ENCODE assay signal across 8 mouse cellular contexts in genomic region chr7:130965909-130966365, GRCm38 (mm10). TPM values are rescaled to one million over a fixed set of nuclear protein-coding genes. Genes with fewer than 3 reads are reported as not detected.
DNase-seq lines count a peak whose midpoint lies in the region; ATAC-seq and TF ChIP-seq lines count a peak whose summit lies in the region.

No protein-coding gene starts in this region.

- no peak overlapping the region for H3K9ac ChIP-seq in hindbrain, embryonic 12.5 days
- H3K9ac ChIP-seq in forebrain, postnatal 0 days = no peak overlapping the region
- H3K9ac ChIP-seq in hindbrain, embryonic 15.5 days = no peak overlapping the region
- no peak overlapping the region for H3K9ac ChIP-seq in midbrain, embryonic 16.5 days (ENCODE audit: low read depth, low read length)

- no peak for ATAC-seq in hindbrain, embryonic 12.5 days (ENCODE audit: low FRiP score)
- ATAC-seq in forebrain, postnatal 0 days = peak; percentile 90
- ATAC-seq in hindbrain, embryonic 15.5 days (ENCODE audit: low FRiP score, low read depth) = peak; percentile 78; the same call in 1 of the 2 replicates
- ATAC-seq in midbrain, embryonic 16.5 days = peak; percentile 62; the same call in 1 of the 2 replicates

- peak; percentile 36 for DNase-seq in hindbrain, embryonic 10.5 days (ENCODE audit: low spot score)
- DNase-seq in adipocyte (ENCODE audit: low spot score) = peak; percentile 69
- peak; percentile 82 for DNase-seq in forebrain, postnatal 0 days
- DNase-seq in spleen, postnatal 10 days (ENCODE audit: low spot score in 2 of 2) = no peak
- DNase-seq in adrenal gland, postnatal 36 days = no peak

- H3K4me3 ChIP-seq in hindbrain, embryonic 10.5 days = no peak overlapping the region
- H3K4me3 ChIP-seq in hindbrain, embryonic 12.5 days = no peak overlapping the region
- H3K4me3 ChIP-seq in forebrain, postnatal 0 days (ENCODE audit: low read depth, low read length) = no peak overlapping the region
- no peak overlapping the region for H3K4me3 ChIP-seq in hindbrain, embryonic 15.5 days
- no peak overlapping the region for H3K4me3 ChIP-seq in midbrain, embryonic 16.5 days (ENCODE audit: low read depth, low read length)

- TF ChIP-seq CTCF in forebrain, postnatal 0 days (IDR thresholded peaks at IDR 0.05; ENCODE audit: low read depth) = no peak

- H3K27me3 ChIP-seq in hindbrain, embryonic 10.5 days (ENCODE audit: insufficient read depth, poor library complexity, severe bottlenecking) = no peaks in the 10 kb centered on the region
- H3K27me3 ChIP-seq in hindbrain, embryonic 12.5 days = no peaks in the 10 kb centered on the region
- H3K27me3 ChIP-seq in forebrain, postnatal 0 days (ENCODE audit: insufficient read depth, low read length) = no peaks in the 10 kb centered on the region
- no peaks in the 10 kb centered on the region for H3K27me3 ChIP-seq in hindbrain, embryonic 15.5 days
- no peaks in the 10 kb centered on the region for H3K27me3 ChIP-seq in midbrain, embryonic 16.5 days (ENCODE audit: control insufficient read depth, insufficient read depth, low read depth, low read length)

- peak overlapping the region; percentile 42 for H3K27ac ChIP-seq in hindbrain, embryonic 10.5 days
- no peak overlapping the region for H3K27ac ChIP-seq in hindbrain, embryonic 12.5 days
- H3K27ac ChIP-seq in forebrain, postnatal 0 days (ENCODE audit: low read depth, low read length) = peak overlapping the region; percentile 36
- H3K27ac ChIP-seq in hindbrain, embryonic 15.5 days (replicated peaks) = peak overlapping the region; percentile 68
- H3K27ac ChIP-seq in midbrain, embryonic 16.5 days (ENCODE audit: low read length) = peak overlapping the region; percentile 43; the same call in 1 of the 2 replicates

- 64% methylated on average over 4 of the region's 4 CpGs for WGBS in hindbrain, embryonic 10.5 days
- 53% methylated on average over 4 of the region's 4 CpGs for WGBS in hindbrain, embryonic 12.5 days
- WGBS in forebrain, postnatal 0 days = 36% methylated on average over 4 of the region's 4 CpGs
- 39% methylated on average over 4 of the region's 4 CpGs for WGBS in hindbrain, embryonic 15.5 days
- WGBS in midbrain, embryonic 16.5 days = 38% methylated on average over 4 of the region's 4 CpGs

- peaks cover 26% of the 10 kb centered on the region for H3K4me1 ChIP-seq in hindbrain, embryonic 10.5 days (replicated peaks)
- H3K4me1 ChIP-seq in hindbrain, embryonic 12.5 days = peaks cover 13% of the 10 kb centered on the region
- H3K4me1 ChIP-seq in forebrain, postnatal 0 days (ENCODE audit: insufficient read depth) = no peaks in the 10 kb centered on the region
- H3K4me1 ChIP-seq in hindbrain, embryonic 15.5 days (replicated peaks) = peaks cover 23% of the 10 kb centered on the region
- no peaks in the 10 kb centered on the region; the same call in 1 of the 2 replicates for H3K4me1 ChIP-seq in midbrain, embryonic 16.5 days (ENCODE audit: control insufficient read depth, insufficient read depth, low read length)

- no peaks in the 10 kb centered on the region for H3K36me3 ChIP-seq in hindbrain, embryonic 10.5 days
- no peaks in the 10 kb centered on the region for H3K36me3 ChIP-seq in hindbrain, embryonic 12.5 days
- H3K36me3 ChIP-seq in forebrain, postnatal 0 days (ENCODE audit: insufficient read depth) = no peaks in the 10 kb centered on the region
- no peaks in the 10 kb centered on the region for H3K36me3 ChIP-seq in hindbrain, embryonic 15.5 days
- no peaks in the 10 kb centered on the region for H3K36me3 ChIP-seq in midbrain, embryonic 16.5 days (ENCODE audit: control insufficient read depth, insufficient read depth, low read length)

- H3K9me3 ChIP-seq in hindbrain, embryonic 10.5 days = no peaks in the 10 kb centered on the region
- H3K9me3 ChIP-seq in hindbrain, embryonic 12.5 days (replicated peaks) = no peaks in the 10 kb centered on the region
- no peaks in the 10 kb centered on the region for H3K9me3 ChIP-seq in forebrain, postnatal 0 days (ENCODE audit: low read length)
- H3K9me3 ChIP-seq in hindbrain, embryonic 15.5 days = no peaks in the 10 kb centered on the region
- no peaks in the 10 kb centered on the region for H3K9me3 ChIP-seq in midbrain, embryonic 16.5 days (replicated peaks; ENCODE audit: control insufficient read depth, low read length, poor library complexity, severe bottlenecking)

- H3K4me2 ChIP-seq in hindbrain, embryonic 12.5 days (replicated peaks) = no peak overlapping the region
- H3K4me2 ChIP-seq in forebrain, postnatal 0 days (ENCODE audit: low read depth) = no peak overlapping the region
- H3K4me2 ChIP-seq in hindbrain, embryonic 15.5 days = no peak overlapping the region
- no peak overlapping the region for H3K4me2 ChIP-seq in midbrain, embryonic 16.5 days (ENCODE audit: low read length)

RNA-seq across cellular contexts. Expression of gene Htra1, which starts 30.0 kb away (rescaled TPM):
- 2.5 and 7.0 TPM in 2 replicates for polyA plus RNA-seq in hindbrain, embryonic 10.5 days (2016; fragmentation: Nextera tagmentation; extraction: Ambion mirVana)
- 19.0 and 23.8 TPM in 2 replicates for polyA plus RNA-seq in hindbrain, embryonic 12.5 days (2016; fragmentation: Nextera tagmentation; extraction: Ambion mirVana)
- total RNA-seq in forebrain, postnatal 0 days (2014; rRNA removed) = 30.4 and 36.2 TPM in 2 replicates
- 31.7 and 37.3 TPM in 2 replicates for polyA plus RNA-seq in forebrain, postnatal 0 days (2015; fragmentation: Nextera tagmentation; extraction: Ambion mirVana)
- 19.9 and 22.2 TPM in 2 replicates for polyA plus RNA-seq in hindbrain, embryonic 15.5 days (2015; fragmentation: Nextera tagmentation; extraction: Ambion mirVana)
- polyA plus RNA-seq in midbrain, embryonic 16.5 days (2015; fragmentation: Nextera tagmentation; extraction: Ambion mirVana) = 15.5 and 15.6 TPM in 2 replicates
- 10 to 100 TPM; 38.5 to 94.6 TPM for total RNA-seq in adrenal gland, postnatal 36 days (2021)

Comparison
In these comparisons a context has a peak if more than half of its experiments do, and no peak if none do; other contexts are left out.
1. DNase-seq: peak in hindbrain, embryonic 10.5 days (single experiment), adipocyte (single experiment) and forebrain, postnatal 0 days (single experiment); none in spleen, postnatal 10 days (0 of 2) and adrenal gland, postnatal 36 days (0 of 2).